Mouse (Mus musculus) spleen, adult 18-20 months (tissue): ENCODE measurements around the gene Sesn1.

Source experiments
- DNase-seq, 2 experiments: peaks; one replicate each; pipeline ENCODE4 v3.0.0; 2022; ENCODE audit warnings: mixed read lengths in 2 of 2

Sesn1 gene

DNA sequence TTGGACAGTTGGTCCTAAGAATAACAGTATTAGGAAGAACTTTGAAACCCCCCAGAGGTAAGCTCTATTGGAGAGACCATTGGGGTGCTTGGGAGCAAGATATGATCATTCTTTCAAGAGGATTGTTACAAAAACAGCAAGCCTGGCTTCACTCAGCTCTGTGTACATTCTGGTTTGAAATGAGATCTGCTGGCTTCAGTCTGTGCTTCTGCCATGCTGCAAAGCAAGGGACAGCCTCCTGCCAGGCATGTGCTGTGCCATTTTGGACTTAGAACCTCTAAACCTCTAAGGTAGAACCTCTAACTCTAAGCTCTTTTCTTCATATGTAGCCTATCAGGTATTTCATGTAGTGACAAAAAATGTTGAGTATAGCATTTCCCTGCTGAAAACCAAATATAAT, 65.9 kb downstream of the Sesn1 start:
- DNase-seq = no peak

DNA sequence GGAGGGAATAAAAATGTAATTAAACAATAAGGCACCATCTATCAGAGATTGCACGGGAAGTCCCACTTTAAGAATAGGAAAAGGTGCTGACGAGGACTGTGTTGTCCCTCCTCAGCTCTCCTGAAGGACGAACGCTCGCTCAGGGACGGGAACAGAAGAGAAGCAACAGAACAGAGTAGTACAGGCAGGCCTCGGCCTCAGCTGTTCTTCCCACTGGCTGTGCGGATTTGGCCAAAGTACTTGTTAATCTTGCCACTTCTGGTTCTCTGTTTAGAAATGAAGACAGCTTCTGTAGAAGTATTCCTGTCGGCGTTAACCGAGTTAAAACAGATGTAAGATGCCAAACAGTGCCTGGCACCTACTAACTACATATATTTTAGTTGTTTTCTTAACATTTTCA, 68.6 kb downstream of the Sesn1 start:
- no peak for DNase-seq

DNA sequence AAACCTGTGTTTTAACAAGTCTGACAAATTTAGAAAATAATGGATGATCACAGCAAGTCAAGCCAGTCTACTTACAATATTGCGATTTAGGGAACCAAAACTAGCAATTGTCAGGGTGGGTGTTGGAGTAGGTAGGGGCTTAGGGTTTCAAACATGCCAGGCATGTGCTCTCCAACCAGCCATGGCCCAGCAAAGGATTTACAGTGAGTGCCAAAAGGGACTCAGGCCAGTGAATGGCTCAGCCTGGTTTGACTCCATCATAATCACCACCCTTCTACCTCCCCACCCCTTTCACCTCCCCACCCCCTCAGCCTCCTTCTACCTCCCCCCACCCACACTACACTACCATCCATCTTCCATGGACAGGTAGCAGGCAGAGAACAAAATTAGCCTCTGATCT, 69.9 kb downstream of the Sesn1 start:
- DNase-seq = no peak

DNA sequence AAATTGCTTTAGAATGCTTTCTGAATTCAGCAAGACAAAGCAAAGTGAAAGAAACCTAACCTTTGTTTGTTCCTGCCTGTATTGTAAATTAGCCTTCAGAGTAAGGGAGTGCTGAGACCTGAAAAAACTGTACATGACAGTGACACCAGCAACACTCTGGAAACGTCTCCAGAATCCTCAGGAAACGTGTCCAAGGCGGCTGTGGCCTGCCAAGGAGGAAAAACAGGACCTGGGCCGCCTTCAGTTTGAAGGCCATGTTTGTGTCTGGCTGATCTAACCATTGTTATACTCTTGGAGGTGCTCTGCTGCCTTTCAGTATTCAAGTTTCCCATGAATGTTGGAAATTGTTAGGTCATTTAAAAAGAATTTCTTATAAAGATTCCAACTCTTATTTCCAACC, 70.5 kb downstream of the Sesn1 start:
- no peak for DNase-seq

DNA sequence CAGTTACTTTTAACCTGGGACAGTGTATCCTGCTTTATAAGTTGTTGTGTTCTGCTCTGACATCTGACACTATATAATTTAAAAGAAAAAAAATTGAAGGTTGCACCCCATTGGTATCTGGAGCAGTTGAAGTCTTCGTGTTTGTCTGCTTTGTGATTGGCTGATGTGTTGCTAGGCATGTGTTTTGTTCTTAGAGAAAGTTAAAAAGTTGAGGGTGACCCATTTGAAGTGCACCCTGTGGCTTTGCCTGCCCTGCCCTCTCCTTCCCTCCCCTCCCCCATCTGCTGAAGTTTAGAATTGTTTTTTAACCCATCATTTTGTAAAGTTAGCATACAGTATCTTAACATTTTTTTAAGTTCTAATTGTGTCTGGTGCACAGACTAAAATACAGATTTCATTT, 71.0 kb downstream of the Sesn1 start:
- no peak for DNase-seq

DNA sequence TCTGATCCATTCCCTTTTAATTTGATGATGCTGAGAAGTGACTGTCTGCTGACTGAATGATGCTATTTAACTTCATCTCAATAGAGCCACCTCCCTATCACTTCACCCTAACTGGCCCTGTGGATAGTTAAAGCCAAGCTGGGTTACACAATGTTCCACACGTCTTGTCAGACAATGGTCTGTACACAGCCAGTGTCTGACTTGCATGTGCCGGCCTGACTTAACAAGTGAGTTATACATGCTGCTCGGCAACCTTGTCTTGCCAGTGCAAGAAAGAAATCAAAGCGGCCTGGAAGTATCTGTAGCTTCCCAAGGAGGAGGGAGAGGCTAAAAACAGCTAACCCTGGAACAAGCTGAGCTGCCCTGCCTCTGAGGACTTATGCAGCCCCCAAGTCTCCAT, 71.7 kb downstream of the Sesn1 start:
- no peak for DNase-seq

DNA sequence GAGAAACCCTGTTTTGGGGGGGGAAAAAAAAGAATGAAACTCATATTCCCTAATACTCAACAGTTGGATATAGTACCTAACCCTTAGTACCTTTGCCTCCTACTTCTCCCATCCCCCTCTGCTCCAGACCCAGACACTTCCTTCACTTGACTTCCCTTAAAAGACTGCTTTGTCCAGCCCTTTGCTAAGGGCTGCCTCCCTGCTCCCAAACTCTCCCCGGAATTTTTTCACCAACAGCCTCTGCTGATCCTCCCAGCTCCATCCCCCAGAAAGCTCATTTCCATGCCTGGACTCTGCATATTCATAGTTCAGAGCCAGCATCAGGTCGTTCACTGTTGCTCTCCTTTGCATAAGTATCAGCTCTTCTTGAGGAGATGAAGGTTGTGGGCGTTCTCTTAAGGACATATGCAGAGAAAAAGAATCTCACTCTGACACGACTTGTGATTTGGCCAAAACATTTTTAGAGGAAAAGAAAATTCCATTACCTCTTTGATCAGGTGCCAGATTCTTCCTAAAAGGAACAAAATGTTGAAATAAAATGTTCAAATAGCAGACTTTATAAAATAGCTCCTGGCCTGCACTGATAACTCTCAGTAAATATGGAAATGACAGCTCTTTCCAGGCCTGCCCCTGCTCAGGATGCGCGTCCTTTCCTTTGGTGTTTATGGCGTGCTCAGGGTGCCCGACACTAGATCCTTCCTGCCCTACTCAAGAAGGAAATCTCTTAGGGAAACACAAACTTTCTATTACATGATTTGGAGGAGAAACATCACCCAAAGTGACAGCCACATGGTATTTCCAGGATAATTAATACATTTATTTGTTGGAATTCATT, 74.2 kb downstream of the Sesn1 start:
- DNase-seq = no peak

DNA sequence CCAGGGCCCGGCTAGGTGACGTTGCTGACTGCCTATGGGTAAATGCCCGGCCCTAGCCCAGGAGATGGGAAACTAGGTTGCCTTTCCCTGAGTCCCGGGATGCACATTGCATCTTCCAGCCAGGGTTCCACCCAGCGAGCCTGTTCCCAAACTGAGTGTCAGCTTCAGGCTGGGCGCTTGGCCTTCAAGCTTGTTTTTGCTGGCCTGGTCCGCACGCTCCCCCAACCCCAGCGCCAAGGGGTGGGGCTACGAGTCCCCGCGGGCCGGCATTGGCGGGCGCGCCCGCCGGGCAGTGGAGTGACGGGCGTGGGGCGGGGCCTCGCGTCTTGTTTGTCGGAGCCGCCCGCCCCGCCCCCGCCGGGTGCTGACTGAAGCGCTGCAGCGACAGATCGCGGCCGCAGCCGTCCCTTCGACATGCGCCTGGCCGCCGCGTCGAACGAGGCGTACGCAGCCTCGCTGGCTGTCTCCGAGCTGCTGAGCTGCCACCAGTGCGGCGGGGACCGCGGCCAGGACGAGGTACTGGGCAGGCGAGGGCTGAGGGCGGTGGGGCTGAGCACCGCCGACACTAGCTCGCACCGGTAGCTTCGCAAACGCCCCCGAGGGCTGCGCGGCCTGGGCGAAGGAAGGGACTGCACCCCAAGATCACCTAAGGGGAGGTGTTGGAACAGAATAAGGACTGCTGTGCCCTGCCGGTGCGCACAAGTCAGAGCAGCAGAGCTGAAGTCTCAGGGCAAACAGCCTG, 77.5 kb downstream of the Sesn1 start:
- peak; percentile 92 to 96 for DNase-seq

DNA sequence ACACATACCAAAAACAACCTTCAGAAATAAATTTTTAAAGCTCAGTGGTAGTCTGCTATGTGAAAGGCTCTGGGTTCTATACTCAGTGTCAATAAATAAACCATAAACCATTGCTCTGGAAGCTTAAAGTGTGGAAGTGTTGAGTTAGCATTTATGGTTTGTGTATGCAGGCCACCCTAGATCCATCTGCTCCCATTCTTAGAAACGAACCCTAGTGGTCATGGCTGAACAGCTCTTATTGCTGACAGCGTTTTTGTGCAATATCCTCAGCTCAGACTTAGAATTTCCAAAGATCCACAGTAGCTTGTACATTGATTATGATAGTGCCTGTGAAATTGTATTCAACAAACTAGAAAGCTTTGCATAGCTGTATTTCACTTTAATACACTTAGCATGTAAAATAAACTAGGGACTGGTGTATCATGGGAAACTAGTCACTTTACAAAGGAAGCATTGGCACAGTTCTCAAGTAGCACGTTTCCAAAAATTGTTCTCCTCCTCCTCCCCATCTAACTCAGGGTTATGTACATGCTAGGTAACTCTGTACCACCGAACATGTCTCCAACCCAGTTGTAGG, 78.7 kb downstream of the Sesn1 start:
- no peak for DNase-seq

DNA sequence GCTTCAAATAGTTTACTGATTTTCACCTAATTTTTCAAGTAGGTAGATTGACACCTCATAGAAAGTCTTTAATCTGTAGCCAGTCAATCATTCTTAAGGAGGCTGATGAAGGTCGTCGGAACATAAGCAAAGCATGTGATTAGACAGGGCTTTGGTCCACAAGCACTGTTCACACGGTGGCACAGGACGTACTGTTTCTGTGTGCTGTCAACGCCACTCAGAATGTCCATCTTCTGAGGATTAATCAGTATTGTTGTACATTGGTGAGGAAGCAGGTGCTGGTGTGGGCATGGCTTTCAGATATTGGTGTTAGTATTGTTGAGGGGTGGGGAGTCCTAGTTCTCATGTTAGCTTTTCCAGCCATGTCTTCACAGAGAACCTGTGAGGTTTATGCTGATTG, 79.8 kb downstream of the Sesn1 start:
- DNase-seq = no peak

DNA sequence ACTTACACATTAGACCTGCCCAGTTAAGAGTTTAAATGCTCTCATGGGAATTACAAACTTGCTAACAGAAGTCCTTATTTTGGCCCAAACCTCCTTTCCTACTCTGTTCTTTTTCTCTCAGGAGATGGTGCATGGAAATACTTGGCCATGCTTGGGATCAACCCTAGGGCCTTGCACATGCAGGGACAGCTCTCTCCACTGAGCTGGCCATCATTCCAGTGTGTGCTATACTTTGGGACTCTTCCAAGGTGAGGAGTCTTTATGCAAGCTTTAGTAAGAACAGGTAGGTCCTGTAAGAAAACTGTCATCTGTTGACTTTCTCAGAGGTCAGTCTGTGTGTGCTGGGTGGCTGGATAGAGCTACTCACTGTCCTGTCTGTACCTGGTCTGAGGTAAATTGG, 80.8 kb downstream of the Sesn1 start:
- no peak for DNase-seq

DNA sequence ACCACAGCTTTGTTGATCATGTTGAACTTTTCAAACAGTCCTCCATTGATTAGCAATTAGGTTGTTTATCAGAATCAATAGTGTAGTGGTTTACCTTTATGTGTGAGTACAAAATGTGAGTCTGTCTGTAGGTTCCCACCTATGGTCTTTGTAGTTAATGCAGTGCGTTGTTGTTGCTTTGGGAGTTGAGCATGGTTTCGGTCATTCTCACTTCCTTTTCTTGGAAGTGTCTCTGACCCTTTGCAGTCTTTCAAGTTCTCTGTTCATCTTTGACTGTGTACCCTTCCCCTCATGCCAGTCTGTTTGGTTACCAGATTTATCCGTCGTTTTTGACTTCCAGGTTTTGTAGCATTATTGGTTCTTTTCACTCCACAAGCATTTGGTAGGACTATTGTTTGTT, 81.6 kb downstream of the Sesn1 start:
- no peak for DNase-seq

DNA sequence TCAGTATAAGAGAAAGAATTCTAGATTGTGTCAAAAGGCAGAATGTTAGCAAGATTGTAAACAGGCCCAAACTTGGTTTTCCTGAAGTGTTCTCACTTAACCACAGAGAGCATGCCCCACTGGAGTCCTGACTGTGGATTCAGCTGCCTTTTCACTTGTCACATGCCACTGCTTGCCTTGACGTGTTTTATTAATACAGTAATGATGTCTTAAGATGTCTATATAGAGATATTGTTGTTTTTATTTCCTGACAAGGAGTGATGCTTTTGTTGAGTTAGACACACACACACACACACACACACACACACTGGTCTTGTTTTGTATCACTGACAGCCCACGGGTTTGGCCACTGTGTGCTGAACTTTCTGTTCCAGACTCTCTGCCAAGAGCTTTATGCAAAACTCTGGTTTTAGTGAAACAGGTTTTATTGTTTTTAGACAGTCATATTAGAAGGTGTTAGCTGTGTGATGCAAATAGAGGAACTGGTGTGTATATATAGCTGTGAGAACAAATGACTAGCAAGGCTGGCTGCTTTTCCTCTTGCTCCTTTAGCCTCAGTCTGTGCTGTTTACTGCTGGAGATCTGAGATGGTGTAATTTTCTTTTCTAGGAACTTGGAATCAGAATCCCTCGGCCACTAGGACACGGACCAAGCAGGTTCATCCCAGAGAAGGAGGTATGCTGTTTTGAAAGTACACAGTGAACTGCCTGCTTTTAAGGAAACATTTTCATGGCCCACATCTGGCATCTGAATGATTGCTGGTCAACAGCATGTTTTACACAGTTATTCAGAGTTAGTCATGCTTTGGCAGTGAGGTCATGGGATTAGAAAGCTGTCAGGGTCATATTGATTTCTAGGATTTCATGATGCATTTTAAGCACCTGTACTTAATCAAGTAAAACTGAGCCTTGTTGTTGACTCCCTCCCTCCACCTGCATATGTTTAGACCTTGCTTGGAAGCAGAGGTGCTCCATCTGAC, 84.0 kb downstream of the Sesn1 start:
- DNase-seq = peak; percentile 36 to 37

DNA sequence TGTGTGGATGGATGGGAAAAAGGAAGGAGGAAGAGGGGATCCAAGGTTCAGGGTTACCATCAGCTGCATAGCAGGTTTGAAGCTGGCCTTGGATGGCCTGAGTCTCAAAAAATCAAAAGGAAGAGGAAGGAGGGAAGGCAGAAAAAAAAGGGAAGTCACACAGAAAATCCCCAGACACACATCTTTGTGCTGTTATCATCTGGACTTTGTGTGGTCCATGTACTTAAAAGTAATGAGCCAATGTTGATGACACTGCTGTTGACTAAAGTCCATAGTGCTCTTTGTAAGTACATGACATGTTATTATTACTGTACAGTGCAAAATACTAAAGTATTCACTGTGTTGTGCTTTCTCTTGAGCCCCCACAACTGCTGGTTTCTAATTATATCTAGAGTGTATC, 86.7 kb downstream of the Sesn1 start:
- no peak for DNase-seq

DNA sequence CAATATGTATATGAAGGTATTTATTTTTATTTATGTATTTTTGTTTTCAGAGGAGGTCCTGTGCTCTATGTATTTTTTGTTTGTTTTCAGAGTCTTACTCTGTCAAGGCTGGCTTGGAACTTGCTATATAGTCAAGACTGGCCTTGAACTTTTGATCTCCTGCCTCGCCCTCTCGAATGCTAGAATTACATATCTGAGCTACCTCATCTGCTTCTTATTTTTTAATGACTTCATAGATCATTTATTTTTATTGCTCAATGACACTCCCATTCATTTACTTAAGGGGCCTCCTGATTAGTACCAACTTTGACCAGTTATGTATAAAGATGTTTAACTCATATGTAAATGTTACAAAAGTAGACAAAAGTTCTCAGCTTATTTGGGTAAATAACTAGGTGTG, 87.1 kb downstream of the Sesn1 start:
- no peak for DNase-seq

DNA sequence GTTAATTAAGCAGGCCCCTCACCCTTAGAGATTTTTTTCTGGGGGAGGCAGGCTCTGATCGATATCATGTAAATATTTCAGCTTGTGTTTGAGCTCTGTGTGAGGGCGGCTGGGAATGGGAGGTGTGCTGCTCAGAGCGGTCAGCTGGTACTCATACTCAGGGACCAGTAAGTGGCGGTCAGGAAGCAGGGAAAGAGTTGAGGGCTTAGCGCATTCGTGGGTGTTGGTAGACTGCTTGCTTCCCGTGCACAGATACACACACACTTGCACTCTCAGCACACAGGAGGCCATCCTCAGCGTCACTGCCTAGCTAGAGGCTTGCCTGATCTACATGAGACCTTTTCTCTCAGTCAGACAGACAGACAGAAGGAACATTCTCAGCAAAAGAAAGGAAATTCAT, 91.7 kb downstream of the Sesn1 start:
- DNase-seq = no peak

DNA sequence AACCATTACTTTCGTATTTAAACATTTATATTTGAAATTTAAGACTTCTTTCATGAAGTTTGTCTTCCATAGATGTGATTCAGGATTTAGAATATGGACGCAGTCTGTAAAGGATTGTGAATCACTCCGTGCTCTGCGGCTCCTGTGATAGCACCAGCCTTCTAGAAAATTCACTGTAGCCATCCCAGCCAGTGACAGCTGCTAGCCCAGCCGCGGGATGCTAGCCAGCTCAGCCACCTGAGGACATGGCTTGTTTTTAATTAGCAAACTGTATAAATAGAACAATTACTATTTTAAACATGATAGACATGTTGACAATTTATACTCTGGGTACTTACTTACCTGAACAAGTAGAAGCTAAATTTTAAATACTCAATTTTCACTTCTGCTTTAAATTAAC, 92.1 kb downstream of the Sesn1 start:
- DNase-seq = no peak

DNA sequence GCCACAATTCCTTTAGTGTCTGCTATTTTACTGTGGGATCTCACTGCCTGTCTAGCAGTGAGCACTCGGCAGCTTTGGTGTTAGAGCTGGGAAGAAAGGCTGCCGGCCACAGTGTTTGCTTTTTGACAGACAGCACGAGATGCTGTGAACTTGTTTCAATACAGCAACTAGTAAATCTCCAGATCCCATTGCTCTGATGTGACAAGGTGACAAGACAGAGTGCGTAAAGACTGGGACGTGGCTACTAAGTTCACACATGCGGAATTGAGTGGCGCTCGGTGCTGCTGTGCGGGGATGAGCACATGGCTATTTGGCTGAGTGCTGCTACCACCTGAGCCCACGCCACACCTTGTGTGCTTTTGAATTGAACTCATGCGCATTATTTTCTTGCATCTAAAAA, 97.7 kb downstream of the Sesn1 start:
- DNase-seq = no peak

DNA sequence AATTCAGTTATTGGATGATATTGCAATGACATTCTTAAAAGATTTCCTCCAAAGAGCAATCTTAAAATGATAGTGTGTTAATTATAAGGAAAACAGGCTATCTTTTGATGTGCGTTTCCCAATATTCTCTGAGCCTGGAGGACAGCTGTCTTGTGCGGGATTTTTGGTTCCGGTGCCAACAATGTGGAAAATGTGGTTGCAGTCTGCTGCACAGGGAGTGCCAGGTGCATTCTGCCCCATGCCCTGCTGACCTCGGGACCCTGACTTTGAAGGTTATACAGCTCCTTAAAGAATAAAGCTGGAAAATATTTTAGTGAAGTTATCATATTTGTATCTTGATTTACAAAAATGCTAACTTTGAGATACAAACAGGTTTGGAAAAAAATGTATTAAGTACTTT, 98.2 kb downstream of the Sesn1 start:
- DNase-seq = no peak

DNA sequence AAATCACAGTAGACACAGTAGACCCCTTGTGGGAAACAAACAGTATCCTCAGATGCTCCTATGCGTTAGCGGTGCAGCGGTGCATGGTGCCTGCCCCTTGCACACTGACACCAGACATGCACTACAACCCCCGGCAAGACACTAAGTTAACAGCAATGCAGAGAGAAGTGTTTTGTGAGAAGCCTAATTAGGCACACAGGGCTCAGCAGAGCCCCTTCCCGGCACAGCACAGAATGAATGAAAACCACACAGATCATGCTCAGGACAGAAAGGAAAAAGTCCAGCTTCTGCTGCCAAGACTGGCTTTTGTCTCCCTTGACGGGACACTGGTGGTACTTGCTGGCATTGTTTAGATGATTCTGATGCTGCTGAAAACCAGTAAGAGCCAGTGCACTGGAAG, 99.2 kb downstream of the Sesn1 start:
- DNase-seq = no peak

DNA sequence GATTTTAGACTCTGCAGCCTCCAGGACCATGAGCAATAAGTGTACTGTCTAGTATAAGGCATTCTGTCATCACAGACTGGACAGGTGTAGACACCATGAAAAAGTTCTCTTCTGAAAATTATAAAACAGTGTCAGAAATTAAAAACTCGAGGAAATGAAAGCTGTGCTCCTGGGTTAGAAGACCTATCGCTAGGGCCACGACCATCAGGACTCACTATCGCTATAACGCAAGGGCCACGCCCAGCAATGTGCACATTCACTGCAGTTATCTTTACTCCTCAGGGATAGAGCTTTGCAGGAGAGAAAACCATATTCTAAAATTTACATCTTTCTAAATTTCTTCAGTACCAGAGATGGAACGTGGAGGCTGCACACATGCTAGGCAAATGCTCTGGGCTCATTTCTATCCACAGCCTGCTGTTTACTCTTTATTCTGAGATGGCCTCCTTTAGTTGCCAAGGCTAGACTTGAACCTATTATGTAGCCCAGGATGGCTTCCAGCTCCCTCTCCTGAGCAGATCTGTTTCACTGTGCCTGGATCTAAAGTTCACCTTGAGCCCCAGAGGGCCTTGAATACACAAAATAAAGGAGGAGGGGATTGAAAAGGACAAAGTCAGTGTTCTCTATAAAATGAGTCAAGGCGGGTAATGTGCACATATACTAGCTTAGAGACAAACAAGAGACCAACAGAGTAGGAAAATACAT, 102.7 kb downstream of the Sesn1 start:
- DNase-seq = no peak

DNA sequence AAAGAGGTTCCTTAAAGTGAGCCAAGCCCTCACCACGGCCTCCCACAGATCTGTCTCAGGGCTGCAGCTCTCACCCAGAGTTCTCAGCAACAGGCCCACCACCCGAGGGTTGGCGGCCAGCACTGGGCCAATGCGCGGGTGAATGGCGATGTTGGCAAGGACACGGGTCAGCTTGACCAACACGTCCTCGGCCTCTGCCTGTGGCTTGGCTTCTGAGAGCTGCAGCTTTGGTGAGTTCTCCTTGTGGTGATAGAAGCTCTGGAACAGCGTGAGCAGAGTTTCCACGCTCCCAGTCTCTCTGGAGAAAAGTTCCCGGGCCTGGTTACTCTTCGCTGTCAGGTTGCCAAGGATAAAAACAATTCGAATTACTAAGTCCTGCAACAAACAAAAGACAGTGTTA, 117.0 kb downstream of the Sesn1 start:
- no peak for DNase-seq
